Mouse (Mus musculus) midbrain, embryonic 12.5 days (tissue): ENCODE data around the gene Abca7. TPM values are rescaled to one million over a fixed set of nuclear protein-coding genes. Genes with fewer than 3 reads are reported as not detected.

Experiments used
- ATAC-seq: fragments of 200-750 bp; cut with Nextera tagmentation; 2 replicates; pipeline ENCODE4 v1.8.0; 2017; ENCODE audit warnings: low read depth, moderate TSS enrichment, moderate library complexity; ENCODE audit not compliant: low FRiP score
- H3K27ac ChIP-seq: fragments of 300-500 bp; sonication (generic); replicated peaks from 2 replicates; pipeline ENCODE4 v1.5.1; 2016; ENCODE audit warnings: mild to moderate bottlenecking
- H3K27me3 ChIP-seq: fragments of 300-500 bp; sonication (generic); 2 replicates; pipeline ENCODE4 v1.6.1; 2016; ENCODE audit warnings: mild to moderate bottlenecking
- H3K36me3 ChIP-seq: fragments of 300-500 bp; sonication (generic); 2 replicates; pipeline ENCODE4 v1.6.1; 2016
- H3K4me1 ChIP-seq: fragments of 300-500 bp; sonication (generic); 2 replicates; pipeline ENCODE4 v1.6.1; 2016
- H3K4me2 ChIP-seq: fragments of 300-500 bp; sonication (generic); replicated peaks from 2 replicates; pipeline ENCODE4 v1.6.1; 2016; ENCODE audit warnings: mild to moderate bottlenecking, moderate library complexity
- H3K4me3 ChIP-seq: fragments of 300-500 bp; sonication (generic); 2 replicates; pipeline ENCODE4 v1.5.1; 2016; ENCODE audit warnings: mild to moderate bottlenecking
- H3K9ac ChIP-seq: fragments of 300-500 bp; sonication (generic); replicated peaks from 2 replicates; pipeline ENCODE4 v1.6.1; 2016; ENCODE audit warnings: mild to moderate bottlenecking, moderate library complexity
- H3K9me3 ChIP-seq: fragments of 300-500 bp; sonication (generic); 2 replicates; pipeline ENCODE4 v1.6.1; 2016; ENCODE audit warnings: mild to moderate bottlenecking
- WGBS: fragments of 180-500 bp; shearing (Covaris S2); methylation state at CpG from one replicate; pipeline ENCODE4 v1.1.7; 2016; 5-methylcytosine and 5-hydroxymethylcytosine counted together
- polyA plus RNA-seq: library from polyadenylated mRNA; unstranded; fragments of >200 nt; fragmentation: Nextera tagmentation; extraction: Ambion mirVana; gene quantifications from 2 replicates; pipeline ENCODE4 v1.2.1, GENCODE M21; 2016

Abca7 gene
- polyA plus RNA-seq, 1 experiment from 2014 or later = 7.6 TPM

- H3K27ac ChIP-seq = no peak overlapping the region
- H3K9ac ChIP-seq = no peak overlapping the region
- peaks cover 3% of the 10 kb centered on the region; the same call in 1 of the 2 replicates for H3K36me3 ChIP-seq
- ATAC-seq = no peak
- H3K4me2 ChIP-seq = no peak overlapping the region
- H3K9me3 ChIP-seq = no peaks in the 10 kb centered on the region
- H3K4me3 ChIP-seq = no peak overlapping the region
- peaks cover 87% of the 10 kb centered on the region for H3K27me3 ChIP-seq
- peaks cover 14% of the 10 kb centered on the region for H3K4me1 ChIP-seq
- 90% methylated on average over 10 of the region's 10 CpGs for WGBS
Measured at GRCm38 (mm10) chr10:80016931-80017330, 20.6 kb downstream of the Abca7 start.

- Histone ChIP-seq H3K27ac (no peak overlapping the region), H3K4me3 (no peak overlapping the region), H3K4me1 (peaks cover 14% of the 10 kb centered on the region), H3K4me2 (no peak overlapping the region), H3K27me3 (peaks cover 83% of the 10 kb centered on the region), H3K36me3 (no peaks in the 10 kb centered on the region), H3K9ac (no peak overlapping the region), H3K9me3 (no peaks in the 10 kb centered on the region)
- WGBS = 77% methylated on average over 3 of the region's 3 CpGs
- no peak for ATAC-seq
Measured at GRCm38 (mm10) chr10:80017361-80017760, 21.1 kb downstream of the Abca7 start.

DNA sequence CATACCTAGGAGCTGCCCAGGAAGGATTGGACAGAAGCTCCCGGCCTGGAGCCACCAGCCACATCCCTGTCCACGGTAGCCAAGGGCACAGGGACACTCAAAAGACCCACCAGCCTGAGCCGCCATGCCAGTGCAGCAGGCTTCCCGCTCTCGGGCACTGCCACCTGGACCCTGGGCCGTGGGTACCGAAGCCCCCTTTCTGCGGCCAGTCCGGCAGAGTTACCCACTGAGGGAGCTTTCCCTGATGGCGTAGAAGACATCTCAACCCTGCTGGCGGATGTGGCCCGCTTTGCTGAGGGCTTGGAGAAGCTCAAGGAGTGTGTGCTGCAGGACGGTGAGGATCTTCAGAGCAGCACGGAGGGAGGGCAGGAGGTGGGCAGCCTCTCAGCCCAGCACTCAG lies 21.5 kb downstream of the Abca7 start:
- peaks cover 14% of the 10 kb centered on the region for H3K4me1 ChIP-seq
- 82% methylated on average over 14 of the region's 14 CpGs for WGBS
- H3K4me2 ChIP-seq = no peak overlapping the region
- no peak overlapping the region for H3K4me3 ChIP-seq
- H3K9ac ChIP-seq = no peak overlapping the region
- no peaks in the 10 kb centered on the region for H3K9me3 ChIP-seq
- no peaks in the 10 kb centered on the region for H3K36me3 ChIP-seq
- ATAC-seq = no peak
- peaks cover 79% of the 10 kb centered on the region for H3K27me3 ChIP-seq
- no peak overlapping the region for H3K27ac ChIP-seq

GRCm38 (mm10) chr10:80018739-80019297 lies 22.5 kb downstream of the Abca7 start:
- Histone ChIP-seq H3K4me2 (no peak overlapping the region), H3K36me3 (no peaks in the 10 kb centered on the region), H3K27ac (no peak overlapping the region), H3K9ac (0 out of 2 replicates have a peak overlapping the region, but pooled peaks have one; percentile 49), H3K9me3 (no peaks in the 10 kb centered on the region), H3K4me1 (peaks cover 14% of the 10 kb centered on the region), H3K27me3 (peaks cover 69% of the 10 kb centered on the region), H3K4me3 (no peak overlapping the region)
- WGBS = 7% methylated on average over 14 of the region's 15 CpGs
- ATAC-seq = no peak

- peak overlapping the region; percentile 39 for H3K4me2 ChIP-seq
- H3K27ac ChIP-seq = no peak overlapping the region
- peak overlapping the region; percentile 17; the same call in 1 of the 2 replicates for H3K4me3 ChIP-seq
- no peaks in the 10 kb centered on the region for H3K36me3 ChIP-seq
- peaks cover 14% of the 10 kb centered on the region for H3K4me1 ChIP-seq
- H3K9me3 ChIP-seq = no peaks in the 10 kb centered on the region
- 0 out of 2 replicates have a peak, but pooled peaks have one; percentile 34 for ATAC-seq
- H3K9ac ChIP-seq = peak overlapping the region; percentile 49; the same call in 1 of the 2 replicates
- peaks cover 61% of the 10 kb centered on the region for H3K27me3 ChIP-seq
- WGBS = 5% methylated on average over 20 of the region's 20 CpGs
Measured at GRCm38 (mm10) chr10:80019471-80020131, 23.3 kb downstream of the Abca7 start.

- peaks cover 55% of the 10 kb centered on the region for H3K27me3 ChIP-seq
- H3K9me3 ChIP-seq = no peaks in the 10 kb centered on the region
- H3K4me1 ChIP-seq = peaks cover 14% of the 10 kb centered on the region
- H3K9ac ChIP-seq = no peak overlapping the region
- no peak for ATAC-seq
- H3K27ac ChIP-seq = no peak overlapping the region
- H3K4me3 ChIP-seq = peak overlapping the region; percentile 17; the same call in 1 of the 2 replicates
- no peaks in the 10 kb centered on the region for H3K36me3 ChIP-seq
- 16% methylated on average over 11 of the region's 11 CpGs for WGBS
- peak overlapping the region; percentile 39 for H3K4me2 ChIP-seq
Measured at GRCm38 (mm10) chr10:80020191-80020590, 23.9 kb downstream of the Abca7 start.

GRCm38 (mm10) chr10:80020603-80021319 lies 24.5 kb downstream of the Abca7 start:
- WGBS = 82% methylated on average over 18 of the region's 18 CpGs
- Histone ChIP-seq H3K4me1 (peaks cover 14% of the 10 kb centered on the region), H3K9me3 (no peaks in the 10 kb centered on the region), H3K36me3 (no peaks in the 10 kb centered on the region), H3K4me2 (no peak overlapping the region), H3K27ac (no peak overlapping the region), H3K4me3 (no peak overlapping the region), H3K9ac (no peak overlapping the region), H3K27me3 (peaks cover 50% of the 10 kb centered on the region)
- ATAC-seq = no peak

DNA sequence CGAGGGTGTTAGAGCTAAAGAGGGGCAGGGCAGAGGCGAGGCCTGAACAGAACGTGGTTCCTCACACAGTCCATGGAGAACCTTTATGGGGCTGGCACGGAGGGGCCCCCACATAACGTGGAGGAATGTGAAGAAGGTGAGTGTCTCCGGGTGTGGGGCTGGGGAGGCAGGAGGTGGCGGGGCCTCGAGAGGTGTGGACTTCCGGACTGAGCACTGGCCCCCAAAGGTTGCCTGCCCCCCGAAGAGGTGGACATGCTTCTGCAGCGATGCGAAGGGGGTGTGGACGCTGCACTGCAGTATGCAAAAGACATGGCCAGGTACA lies 25.0 kb downstream of the Abca7 start:
- Histone ChIP-seq H3K27me3 (peaks cover 44% of the 10 kb centered on the region), H3K4me1 (peaks cover 14% of the 10 kb centered on the region), H3K36me3 (no peaks in the 10 kb centered on the region), H3K27ac (no peak overlapping the region), H3K9ac (no peak overlapping the region), H3K9me3 (no peaks in the 10 kb centered on the region), H3K4me2 (no peak overlapping the region), H3K4me3 (no peak overlapping the region)
- 92% methylated on average over 13 of the region's 13 CpGs for WGBS
- no peak for ATAC-seq

DNA sequence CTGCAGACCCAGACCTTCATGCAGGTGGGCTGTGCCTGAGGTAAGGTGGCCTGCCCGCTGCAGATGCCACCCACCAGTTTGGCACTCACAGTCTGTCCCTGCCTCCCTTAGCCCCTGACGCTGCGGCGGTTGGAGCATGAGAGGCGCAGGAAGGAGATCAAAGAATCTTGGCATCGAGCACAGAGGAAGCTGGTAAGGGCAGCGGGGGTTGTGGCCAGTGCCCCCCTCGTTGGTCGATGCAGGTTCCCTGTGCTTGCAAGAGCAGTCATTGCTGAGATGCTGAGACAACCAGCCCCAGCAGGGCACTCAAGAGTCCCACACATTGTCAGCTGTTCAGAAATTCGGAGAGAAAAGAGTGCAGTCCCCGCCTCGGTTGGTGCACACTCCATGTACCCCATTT lies 25.9 kb downstream of the Abca7 start:
- 92% methylated on average over 12 of the region's 12 CpGs for WGBS
- H3K27ac ChIP-seq = no peak overlapping the region
- peaks cover 36% of the 10 kb centered on the region for H3K27me3 ChIP-seq
- no peak overlapping the region for H3K4me3 ChIP-seq
- ATAC-seq = no peak
- H3K36me3 ChIP-seq = no peaks in the 10 kb centered on the region
- H3K9me3 ChIP-seq = no peaks in the 10 kb centered on the region
- H3K9ac ChIP-seq = no peak overlapping the region
- no peak overlapping the region for H3K4me2 ChIP-seq
- peaks cover 14% of the 10 kb centered on the region for H3K4me1 ChIP-seq

GRCm38 (mm10) chr10:80022806-80023205 lies 26.5 kb downstream of the Abca7 start:
- Histone ChIP-seq H3K9ac (no peak overlapping the region), H3K27me3 (peaks cover 29% of the 10 kb centered on the region), H3K36me3 (no peaks in the 10 kb centered on the region), H3K4me3 (no peak overlapping the region), H3K4me1 (peaks cover 14% of the 10 kb centered on the region), H3K4me2 (no peak overlapping the region), H3K27ac (no peak overlapping the region), H3K9me3 (no peaks in the 10 kb centered on the region)
- WGBS = 95% methylated on average over 8 of the region's 8 CpGs
- no peak for ATAC-seq

DNA sequence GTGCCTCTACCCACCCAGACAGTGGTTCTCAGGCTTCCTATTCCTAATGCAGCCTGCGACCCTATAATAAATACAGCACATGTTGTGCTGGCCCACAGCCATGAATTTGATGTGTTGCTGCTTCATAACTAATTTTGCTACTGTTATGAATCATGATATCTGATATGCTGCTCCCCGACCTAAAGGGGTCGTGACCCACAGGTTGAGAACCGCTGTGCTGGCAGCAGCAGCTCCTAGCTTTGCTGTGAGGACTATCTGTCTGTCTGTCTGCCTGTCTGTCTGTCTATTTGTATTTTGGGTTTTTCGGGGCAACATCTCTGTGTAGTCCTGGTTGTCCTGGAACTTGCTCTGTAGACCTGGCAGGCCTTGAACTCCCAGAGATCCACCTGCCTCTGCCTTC lies 27.5 kb downstream of the Abca7 start:
- WGBS = 87% methylated on average over 5 of the region's 5 CpGs
- H3K36me3 ChIP-seq = no peaks in the 10 kb centered on the region

More for the DNA sequence above, 27.5 kb downstream of the Abca7 start:
- H3K9ac ChIP-seq = no peak overlapping the region
- no peak overlapping the region for H3K4me3 ChIP-seq
- ATAC-seq = no peak
- no peak overlapping the region for H3K27ac ChIP-seq
- peaks cover 12% of the 10 kb centered on the region for H3K4me1 ChIP-seq
- H3K9me3 ChIP-seq = no peaks in the 10 kb centered on the region
- no peak overlapping the region for H3K4me2 ChIP-seq
- peaks cover 24% of the 10 kb centered on the region for H3K27me3 ChIP-seq
